Mouse (Mus musculus) embryonic facial prominence, embryonic 13.5 days (tissue): ENCODE data around the gene Prdx6. TPM values are rescaled to one million over a fixed set of nuclear protein-coding genes. Genes with fewer than 3 reads are reported as not detected.

Source experiments
- ATAC-seq: fragments of 200-750 bp; cut with Nextera tagmentation; 2 replicates; pipeline ENCODE4 v1.8.0; 2017; ENCODE audit warnings: low read depth; ENCODE audit not compliant: insufficient number of reproducible peaks, insufficient read depth, low FRiP score, low TSS enrichment
- H3K27ac ChIP-seq: fragments of 300-500 bp; sonication (generic); 2 replicates; pipeline ENCODE4 v1.5.1; 2015; ENCODE audit warnings: moderate library complexity, mild to moderate bottlenecking, inconsistent platforms
- H3K27me3 ChIP-seq: fragments of 300-500 bp; sonication (generic); 2 replicates; pipeline ENCODE4 v1.6.1; 2015; ENCODE audit warnings: mild to moderate bottlenecking, inconsistent platforms
- H3K36me3 ChIP-seq: fragments of 300-500 bp; sonication (generic); 2 replicates; pipeline ENCODE4 v1.6.1; 2015; ENCODE audit warnings: mild to moderate bottlenecking, inconsistent platforms
- H3K4me1 ChIP-seq: fragments of 300-500 bp; sonication (generic); 2 replicates; pipeline ENCODE4 v1.6.1; 2015; ENCODE audit warnings: inconsistent platforms
- H3K4me2 ChIP-seq: fragments of 300-500 bp; sonication (generic); 2 replicates; pipeline ENCODE4 v1.6.1; 2015; ENCODE audit warnings: moderate library complexity, mild to moderate bottlenecking, inconsistent platforms
- H3K4me3 ChIP-seq: fragments of 300-500 bp; sonication (generic); 2 replicates; pipeline ENCODE4 v1.5.1; 2015; ENCODE audit warnings: mild to moderate bottlenecking, inconsistent platforms
- H3K9ac ChIP-seq: fragments of 300-500 bp; sonication (generic); 2 replicates; pipeline ENCODE4 v1.6.1; 2015; ENCODE audit warnings: mild to moderate bottlenecking, inconsistent platforms
- H3K9me3 ChIP-seq: fragments of 300-500 bp; sonication (generic); 2 replicates; pipeline ENCODE4 v1.6.1; 2016; ENCODE audit warnings: inconsistent platforms
- WGBS: fragments of 180-500 bp; shearing (Covaris S2); methylation state at CpG from one replicate; pipeline ENCODE4 v1.1.7; 2015; ENCODE audit warnings: mixed read lengths; 5-methylcytosine and 5-hydroxymethylcytosine counted together
- polyA plus RNA-seq: library from polyadenylated mRNA; unstranded; fragments of >200 nt; fragmentation: Nextera tagmentation; extraction: Ambion mirVana; gene quantifications from 2 replicates; pipeline ENCODE4 v1.2.1, GENCODE M21; 2015

Gene Prdx6
- polyA plus RNA-seq, 1 experiment from 2014 or later = 412 TPM

- Histone ChIP-seq H3K9ac (no peak overlapping the region), H3K4me3 (no peak overlapping the region), H3K4me2 (no peak overlapping the region), H3K4me1 (no peaks in the 10 kb centered on the region), H3K9me3 (no peaks in the 10 kb centered on the region), H3K36me3 (no peaks in the 10 kb centered on the region), H3K27me3 (no peaks in the 10 kb centered on the region), H3K27ac (no peak overlapping the region)
- ATAC-seq = no peak
- WGBS = 78% methylated on average over 5 of the region's 5 CpGs
These were observed 13.9 kb upstream of the Prdx6 start for GRCm38 (mm10) chr1:161264961-161265360.

- Histone ChIP-seq H3K9me3 (no peaks in the 10 kb centered on the region), H3K4me2 (no peak overlapping the region), H3K27ac (no peak overlapping the region), H3K36me3 (no peaks in the 10 kb centered on the region), H3K9ac (no peak overlapping the region), H3K4me3 (no peak overlapping the region), H3K4me1 (no peaks in the 10 kb centered on the region), H3K27me3 (no peaks in the 10 kb centered on the region)
- no peak for ATAC-seq
- 88% methylated on average over 8 of the region's 8 CpGs for WGBS
These were observed 12.6 kb upstream of the Prdx6 start for GRCm38 (mm10) chr1:161263584-161263983.

GRCm38 (mm10) chr1:161262542-161262941 lies 11.5 kb upstream of the Prdx6 start:
- 90% methylated on average over 2 of the region's 2 CpGs for WGBS
- Histone ChIP-seq H3K4me2 (no peak overlapping the region), H3K4me1 (no peaks in the 10 kb centered on the region), H3K27ac (no peak overlapping the region), H3K27me3 (no peaks in the 10 kb centered on the region), H3K4me3 (no peak overlapping the region), H3K36me3 (no peaks in the 10 kb centered on the region), H3K9me3 (no peaks in the 10 kb centered on the region), H3K9ac (no peak overlapping the region)
- no peak for ATAC-seq

- Histone ChIP-seq H3K4me2 (no peak overlapping the region), H3K4me1 (no peaks in the 10 kb centered on the region), H3K27ac (no peak overlapping the region), H3K9ac (no peak overlapping the region), H3K36me3 (no peaks in the 10 kb centered on the region), H3K9me3 (no peaks in the 10 kb centered on the region), H3K27me3 (no peaks in the 10 kb centered on the region), H3K4me3 (no peak overlapping the region)
- 63% methylated on average over 2 of the region's 2 CpGs for WGBS
- no peak for ATAC-seq
These were observed 9.7 kb upstream of the Prdx6 start for GRCm38 (mm10) chr1:161260761-161261160.

GRCm38 (mm10) chr1:161259142-161259541 lies 8.1 kb upstream of the Prdx6 start:
- Histone ChIP-seq H3K9ac (no peak overlapping the region), H3K27ac (no peak overlapping the region), H3K36me3 (no peaks in the 10 kb centered on the region), H3K4me3 (no peak overlapping the region), H3K27me3 (no peaks in the 10 kb centered on the region), H3K4me1 (no peaks in the 10 kb centered on the region), H3K4me2 (no peak overlapping the region), H3K9me3 (no peaks in the 10 kb centered on the region)
- no peak for ATAC-seq
- WGBS = 72% methylated on average over 5 of the region's 6 CpGs

GRCm38 (mm10) chr1:161258331-161258730 lies 7.3 kb upstream of the Prdx6 start:
- Histone ChIP-seq H3K9me3 (no peaks in the 10 kb centered on the region), H3K36me3 (no peaks in the 10 kb centered on the region), H3K4me3 (no peak overlapping the region), H3K9ac (no peak overlapping the region), H3K4me2 (no peak overlapping the region), H3K27me3 (no peaks in the 10 kb centered on the region), H3K27ac (no peak overlapping the region), H3K4me1 (no peaks in the 10 kb centered on the region)
- 84% methylated on average over 2 of the region's 2 CpGs for WGBS
- ATAC-seq = no peak

GRCm38 (mm10) chr1:161256918-161257317 lies 5.9 kb upstream of the Prdx6 start:
- Histone ChIP-seq H3K4me2 (no peak overlapping the region), H3K27me3 (no peaks in the 10 kb centered on the region), H3K4me3 (no peak overlapping the region), H3K4me1 (peaks cover 2% of the 10 kb centered on the region), H3K9me3 (no peaks in the 10 kb centered on the region), H3K9ac (no peak overlapping the region), H3K27ac (no peak overlapping the region), H3K36me3 (no peaks in the 10 kb centered on the region)
- WGBS = 73% methylated on average over 7 of the region's 7 CpGs
- ATAC-seq = no peak

GRCm38 (mm10) chr1:161254361-161254760 lies 3.3 kb upstream of the Prdx6 start:
- 85% methylated on average over 1 of the region's 1 CpGs for WGBS
- Histone ChIP-seq H3K36me3 (no peaks in the 10 kb centered on the region), H3K27ac (no peak overlapping the region), H3K27me3 (no peaks in the 10 kb centered on the region), H3K9ac (no peak overlapping the region), H3K4me1 (peaks cover 12% of the 10 kb centered on the region), H3K9me3 (no peaks in the 10 kb centered on the region), H3K4me2 (no peak overlapping the region), H3K4me3 (no peak overlapping the region)
- ATAC-seq = no peak

GRCm38 (mm10) chr1:161252901-161253300 lies 1.9 kb upstream of the Prdx6 start:
- Histone ChIP-seq H3K4me2 (no peak overlapping the region), H3K36me3 (no peaks in the 10 kb centered on the region), H3K9me3 (no peaks in the 10 kb centered on the region), H3K27me3 (no peaks in the 10 kb centered on the region), H3K4me3 (no peak overlapping the region), H3K9ac (no peak overlapping the region), H3K4me1 (peaks cover 27% of the 10 kb centered on the region), H3K27ac (no peak overlapping the region)
- no peak for ATAC-seq
- 62% methylated on average over 3 of the region's 3 CpGs for WGBS

- peaks cover 31% of the 10 kb centered on the region for H3K4me1 ChIP-seq
- no peak overlapping the region for H3K9ac ChIP-seq
- no peak overlapping the region for H3K4me3 ChIP-seq
- no peak for ATAC-seq
- H3K36me3 ChIP-seq = no peaks in the 10 kb centered on the region
- H3K4me2 ChIP-seq = no peak overlapping the region
- no peaks in the 10 kb centered on the region for H3K27me3 ChIP-seq
- H3K9me3 ChIP-seq = no peaks in the 10 kb centered on the region
- 62% methylated on average over 9 of the region's 9 CpGs for WGBS
- H3K27ac ChIP-seq = no peak overlapping the region
These were observed 1.3 kb upstream of the Prdx6 start for GRCm38 (mm10) chr1:161252365-161252764.

- H3K27me3 ChIP-seq = no peaks in the 10 kb centered on the region
- H3K36me3 ChIP-seq = peaks cover 6% of the 10 kb centered on the region
- peak overlapping the region; percentile 86 for H3K4me2 ChIP-seq
- no peak for ATAC-seq
- no peak overlapping the region for H3K9ac ChIP-seq
- H3K4me3 ChIP-seq = peak overlapping the region; percentile 86
- H3K27ac ChIP-seq = 0 out of 2 replicates have a peak overlapping the region, but pooled peaks have one; percentile 3
- peaks cover 31% of the 10 kb centered on the region for H3K4me1 ChIP-seq
- no peaks in the 10 kb centered on the region for H3K9me3 ChIP-seq
- 52% methylated on average over 9 of the region's 9 CpGs for WGBS
These were observed 622 bp upstream of the Prdx6 start for GRCm38 (mm10) chr1:161251417-161252265.

- peak overlapping the region; percentile 86 for H3K4me3 ChIP-seq
- under 1% methylated on average over 15 of the region's 15 CpGs for WGBS
- ATAC-seq = no peak
These were observed 902 bp downstream of the Prdx6 start for GRCm38 (mm10) chr1:161250031-161250603.

More at GRCm38 (mm10) chr1:161250031-161250603, 902 bp downstream of the Prdx6 start:
- Histone ChIP-seq H3K27ac (peak overlapping the region; percentile 75), H3K36me3 (peaks cover 20% of the 10 kb centered on the region), H3K9me3 (no peaks in the 10 kb centered on the region), H3K9ac (peak overlapping the region; percentile 90), H3K27me3 (no peaks in the 10 kb centered on the region), H3K4me2 (peak overlapping the region; percentile 86), H3K4me1 (peaks cover 31% of the 10 kb centered on the region)
